Mouse (Mus musculus) neutrophil, adult 59 days (primary cell): ENCODE measurements around the gene Stip1. TPM values are rescaled to one million over a fixed set of nuclear protein-coding genes. Genes with fewer than 3 reads are reported as not detected.

Experiments
- total RNA-seq, 2 experiments: library from RNA; stranded (reverse); gene quantifications; 1 replicate in 1 of 2; 2 replicates in 1 of 2; pipeline ENCODE4 v1.2.4; 2023

Gene Stip1
- total RNA-seq: 10 to 100 TPM; 45.6 to 53.6 TPM

DNA sequence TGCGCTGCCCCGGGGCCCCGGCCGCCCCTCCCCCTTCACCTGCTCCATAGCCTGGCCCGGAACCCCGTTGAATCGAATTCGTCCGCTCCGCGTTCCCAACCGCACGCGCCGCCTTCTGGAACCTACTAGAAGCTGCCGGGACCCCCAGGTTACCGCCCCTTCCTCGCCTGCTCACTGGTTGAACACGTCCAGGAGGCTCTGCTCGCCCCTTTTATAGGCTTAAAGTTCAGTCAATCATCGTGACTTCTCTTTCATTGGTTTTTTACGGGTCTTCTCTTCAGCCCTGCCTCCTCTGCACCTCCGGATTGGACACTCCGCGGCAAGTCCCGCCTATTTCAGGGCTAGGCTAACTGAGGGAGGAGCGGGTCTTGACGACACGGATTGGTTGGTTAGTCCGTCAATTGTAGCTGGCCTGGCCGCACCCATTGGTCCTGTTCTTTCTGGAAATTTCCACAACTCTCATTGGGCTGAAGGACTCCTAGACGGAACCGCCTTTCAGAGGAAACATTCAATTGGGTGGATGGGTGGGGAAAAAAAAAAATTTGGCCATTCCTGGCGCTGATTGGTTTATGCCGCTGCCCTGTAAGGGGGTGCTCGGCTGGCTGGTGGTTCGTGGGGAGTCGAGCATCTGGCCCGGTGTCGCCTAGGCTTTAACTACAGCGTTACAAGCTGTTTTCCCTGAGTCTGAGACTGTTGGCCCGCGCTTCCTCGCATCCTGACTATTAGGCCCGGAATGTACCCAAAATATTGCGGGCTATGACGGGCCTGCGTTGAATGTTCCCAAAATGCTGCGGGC, at the start of gene Stip1:
Gene Stip1 (minus strand): TSS at position 127 of the 796 bp plus-strand sequence.

DNA sequence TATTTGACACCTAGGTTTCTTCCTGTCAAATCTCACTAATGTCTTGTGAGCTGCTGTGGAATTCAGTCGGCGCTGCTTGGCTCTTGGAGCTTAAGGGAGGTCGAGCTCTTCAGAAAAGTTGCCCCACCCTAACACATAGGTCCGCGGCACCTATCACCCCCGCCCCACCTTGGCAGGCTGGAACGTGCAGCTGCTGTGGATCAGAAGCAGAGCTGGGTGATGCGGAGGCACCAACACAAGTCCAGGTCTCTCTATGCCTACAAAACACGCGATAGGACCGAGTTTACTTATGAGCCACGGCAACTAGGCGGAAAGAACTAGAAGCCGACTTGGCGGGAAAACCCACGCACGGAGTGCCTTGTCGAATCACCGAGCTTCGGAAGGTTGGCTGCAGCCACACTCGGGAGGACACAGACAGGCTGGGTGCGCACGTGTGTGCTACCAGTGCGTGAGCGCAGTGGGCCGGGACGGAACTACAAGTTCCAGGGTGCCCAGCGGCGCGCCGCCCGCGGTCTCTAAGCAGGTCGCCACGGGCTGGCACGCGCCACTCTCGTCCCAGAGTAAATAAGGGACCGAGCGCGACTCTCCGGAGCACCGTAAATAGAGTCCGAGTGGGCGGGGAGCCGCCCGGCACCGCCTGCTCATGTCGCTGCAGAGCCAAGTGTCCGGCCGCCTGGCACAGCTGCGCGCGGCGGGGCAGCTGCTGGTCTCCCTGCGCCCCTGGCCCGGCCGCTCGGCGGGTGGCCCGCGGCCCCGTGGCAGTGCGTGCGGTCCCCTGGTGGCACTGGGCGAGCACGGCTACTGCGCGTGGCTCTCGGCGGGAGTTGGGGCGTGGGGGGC, 16.7 kb upstream of the Stip1 start, which contains the start of gene Macrod1:
Gene Macrod1 (plus strand): TSS at position 563 of the 840 bp plus-strand sequence.

DNA sequence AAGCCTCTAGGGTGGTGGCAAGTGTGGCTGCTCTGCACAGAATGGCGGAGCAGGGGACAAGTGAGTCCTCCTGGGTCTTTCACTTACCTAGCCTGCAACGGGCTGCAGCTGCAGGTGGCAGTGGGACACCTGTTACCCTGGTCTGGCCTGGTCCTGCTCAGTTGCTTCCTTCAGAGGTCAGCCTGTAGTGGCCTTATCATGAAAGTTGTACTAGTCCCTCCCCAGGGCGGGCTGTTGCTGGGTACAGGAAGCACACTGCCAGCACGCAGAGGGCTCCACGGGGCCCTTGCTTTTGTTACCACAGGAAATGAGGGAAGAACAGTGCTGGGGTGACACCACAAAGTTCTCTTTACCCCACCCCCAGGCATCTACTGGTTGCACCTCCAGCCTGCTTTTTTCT, 20.6 kb downstream of the Stip1 start, which contains the start of gene Fermt3:
Gene Fermt3 (minus strand): TSS at position 279 of the 400 bp plus-strand sequence.

DNA sequence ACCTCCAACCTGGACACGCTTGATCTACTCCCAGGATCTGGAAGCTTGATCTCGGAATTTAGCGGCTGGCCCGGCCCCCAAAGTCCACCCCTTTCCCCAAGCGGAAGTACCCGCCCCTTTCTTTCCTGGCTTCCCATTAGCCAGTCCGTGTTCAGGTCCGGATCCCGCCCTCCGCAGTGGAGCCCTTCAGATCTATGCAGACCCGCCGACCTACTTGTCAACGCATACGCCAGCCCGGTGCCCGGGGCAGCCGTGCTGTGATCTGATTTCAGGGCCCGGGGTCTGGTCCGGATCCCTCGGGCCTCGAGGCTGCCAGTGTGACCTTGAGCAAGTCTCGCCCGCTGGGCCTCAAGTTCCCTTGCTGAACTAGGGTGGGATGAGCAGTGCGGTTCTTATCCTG, 43.8 kb downstream of the Stip1 start, which contains the start of the genes Nudt22 and Trpt1:
Gene Nudt22 (minus strand): TSS at position 112 of the 400 bp plus-strand sequence.
Gene Trpt1 (plus strand): TSS at position 126 of the 400 bp plus-strand sequence.

DNA sequence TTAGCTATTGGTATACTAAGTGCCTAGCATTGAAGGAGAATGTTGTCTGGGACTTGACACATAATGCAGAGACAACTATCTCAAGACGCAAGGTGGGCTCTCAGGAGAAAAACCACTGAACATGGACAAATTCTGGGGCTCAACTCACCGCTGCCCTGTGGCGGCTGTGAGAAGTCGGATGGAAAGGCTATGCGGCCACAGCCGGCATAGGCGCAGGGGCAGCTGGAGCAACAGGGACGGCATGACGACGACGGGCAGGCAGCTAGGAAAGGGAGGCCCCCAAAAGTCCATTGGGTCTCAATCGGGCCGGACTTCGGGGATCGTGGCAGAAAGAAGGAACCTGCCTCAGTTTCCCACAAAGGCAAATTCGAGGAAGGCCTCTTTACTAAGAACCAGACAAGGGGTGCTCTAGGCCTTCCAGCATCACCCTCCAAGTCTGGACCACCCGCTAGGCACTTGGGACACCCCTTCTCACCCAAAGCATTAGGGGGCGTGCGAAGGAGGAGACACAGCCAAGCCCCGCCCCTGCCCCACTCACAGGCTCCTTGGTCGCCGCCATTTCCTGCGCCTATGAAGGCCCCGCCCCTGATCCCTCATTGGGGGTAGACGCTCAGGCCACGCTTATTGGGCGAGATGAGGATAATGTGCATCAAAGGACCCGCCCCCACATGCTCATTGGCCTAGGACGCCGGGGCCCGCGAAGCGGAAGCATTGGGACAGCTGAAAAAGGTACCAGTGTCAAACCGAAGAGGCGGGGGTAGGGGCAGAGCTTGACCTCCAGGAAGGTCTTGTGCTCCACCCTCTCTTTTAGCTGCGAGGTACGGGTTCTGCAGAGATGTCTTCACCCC, 47.5 kb downstream of the Stip1 start, which contains the start of gene Dnajc4:
Gene Dnajc4 (minus strand): TSS at position 562 of the 848 bp plus-strand sequence.

DNA sequence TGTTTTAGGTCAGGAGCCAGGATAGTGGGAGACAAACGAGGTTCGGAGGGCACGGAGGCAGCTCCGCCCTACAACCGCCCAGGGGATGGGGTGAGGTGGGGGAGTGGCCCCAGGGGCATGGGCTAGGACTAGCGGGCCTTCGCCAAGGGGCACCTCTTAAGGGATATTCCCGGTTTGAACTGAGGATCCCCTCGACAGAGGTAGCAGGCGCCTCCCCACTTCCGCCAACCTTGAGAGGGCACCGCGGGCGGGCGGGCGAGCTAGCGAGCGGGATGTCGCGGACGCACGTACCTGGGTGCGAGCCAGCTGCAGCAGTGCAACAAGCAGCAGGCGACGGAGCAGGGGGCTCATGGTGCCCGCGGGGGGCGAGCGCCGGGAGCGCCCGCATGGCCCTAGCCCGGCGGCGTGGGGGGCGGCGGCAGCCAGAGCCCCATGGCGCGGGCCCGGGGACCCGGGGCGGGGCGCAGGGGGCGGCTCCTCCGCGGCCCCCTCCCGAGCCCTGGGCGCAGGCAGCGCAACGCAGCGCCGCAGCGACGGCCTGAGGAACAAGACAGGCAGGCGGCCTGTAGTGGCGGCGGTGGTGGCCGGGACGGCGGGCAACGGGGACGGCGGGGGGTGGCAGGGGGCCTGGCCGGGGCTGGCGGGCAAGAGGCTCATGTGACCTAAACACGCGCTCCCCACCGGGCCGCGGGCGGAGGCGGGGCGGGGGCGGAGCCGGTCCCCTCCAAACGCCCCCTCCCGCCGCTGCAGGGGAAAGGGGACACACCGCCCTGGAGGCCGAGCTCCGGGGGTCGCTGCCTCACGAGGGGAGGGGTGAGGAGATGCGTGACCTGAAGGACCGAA, 52.5 kb downstream of the Stip1 start, which contains the start of gene Vegfb:
Gene Vegfb (minus strand): TSS at position 591 of the 843 bp plus-strand sequence.

DNA sequence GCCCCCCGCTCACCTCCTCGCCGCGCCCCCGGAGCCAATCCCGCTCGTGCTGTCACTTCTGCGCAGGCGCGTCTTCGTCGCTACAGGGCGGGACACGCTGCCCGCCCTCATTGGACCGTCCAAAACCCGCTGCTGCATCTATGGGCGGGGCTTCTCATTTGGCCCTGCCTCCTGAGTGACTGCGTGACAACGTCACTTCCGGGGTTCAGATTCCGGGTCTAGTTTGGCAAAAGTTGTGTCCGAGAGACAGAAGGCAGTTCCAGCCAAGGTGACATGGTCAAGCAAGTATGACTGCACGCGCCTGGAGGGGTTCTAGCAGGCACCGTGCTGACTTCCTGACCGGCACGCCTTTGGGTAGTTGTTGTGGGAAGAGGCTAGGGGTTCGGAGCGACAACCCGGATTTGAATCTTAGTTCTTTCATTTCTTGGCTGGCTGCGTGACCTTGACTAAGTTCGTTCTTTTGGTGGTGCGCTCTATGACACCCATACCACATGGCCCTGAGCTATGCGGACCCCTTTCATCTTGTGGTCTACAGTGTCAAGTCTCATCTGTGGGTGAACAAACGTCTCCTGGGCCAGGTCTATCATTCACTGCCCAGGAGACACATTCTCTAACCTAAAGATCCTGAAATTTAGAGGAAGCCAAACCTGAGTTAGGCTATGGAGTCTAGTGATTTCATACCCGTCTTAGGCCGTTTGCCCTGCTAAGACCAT, 59.2 kb downstream of the Stip1 start, which contains the start of gene Fkbp2:
Gene Fkbp2 (minus strand): TSS at position 121 of the 713 bp plus-strand sequence.

DNA sequence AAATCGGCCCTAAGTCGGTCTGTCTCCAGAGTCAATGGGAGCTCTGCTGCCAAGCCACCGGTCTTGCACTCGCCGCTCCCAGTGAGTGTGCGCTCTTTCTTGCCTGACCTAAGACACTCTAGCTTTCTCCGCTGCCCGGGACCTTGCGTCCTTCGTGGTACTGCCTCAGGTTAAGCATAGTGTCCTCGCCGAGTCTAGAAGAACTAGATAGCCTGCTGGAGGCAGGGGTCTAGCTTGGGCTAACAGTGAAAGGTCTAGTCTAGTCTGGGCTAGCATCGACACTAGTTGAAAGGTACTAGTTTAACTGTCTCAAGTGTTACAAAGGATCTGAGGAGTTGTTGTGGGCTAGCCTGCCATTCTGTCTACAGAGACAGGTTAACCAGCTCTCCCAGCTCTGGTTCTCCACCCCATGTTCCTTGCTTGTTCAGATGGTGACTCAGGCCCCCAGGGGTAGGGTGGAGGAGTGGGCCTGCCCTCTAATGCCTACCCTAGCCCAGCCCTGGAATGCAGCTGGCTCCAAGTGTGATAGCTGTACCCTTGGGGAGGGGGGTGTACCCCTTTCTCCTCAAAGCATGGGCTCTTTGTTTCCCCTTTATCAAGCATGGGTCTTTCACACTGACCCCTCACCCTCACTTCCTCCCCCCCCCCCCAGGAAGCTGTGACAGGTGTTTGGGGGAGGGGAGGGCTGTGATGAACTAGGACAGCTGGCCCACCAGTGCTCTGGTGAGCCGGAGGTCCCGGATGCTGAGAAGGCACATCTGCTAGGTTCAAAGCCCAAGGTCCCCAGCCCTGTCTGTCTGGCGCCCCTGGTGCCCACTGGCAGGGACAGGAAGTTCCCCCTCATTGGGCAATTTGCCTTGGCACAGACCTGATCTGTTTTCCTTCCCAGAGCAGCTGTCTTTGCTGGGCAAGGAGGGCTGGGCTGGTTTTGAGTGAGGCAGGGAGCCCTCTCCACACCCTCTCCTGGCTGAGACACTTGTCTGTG, 63.9 kb downstream of the Stip1 start, which contains the start of gene Plcb3:
Gene Plcb3 (minus strand): TSS at position 934 of the 985 bp plus-strand sequence.

DNA sequence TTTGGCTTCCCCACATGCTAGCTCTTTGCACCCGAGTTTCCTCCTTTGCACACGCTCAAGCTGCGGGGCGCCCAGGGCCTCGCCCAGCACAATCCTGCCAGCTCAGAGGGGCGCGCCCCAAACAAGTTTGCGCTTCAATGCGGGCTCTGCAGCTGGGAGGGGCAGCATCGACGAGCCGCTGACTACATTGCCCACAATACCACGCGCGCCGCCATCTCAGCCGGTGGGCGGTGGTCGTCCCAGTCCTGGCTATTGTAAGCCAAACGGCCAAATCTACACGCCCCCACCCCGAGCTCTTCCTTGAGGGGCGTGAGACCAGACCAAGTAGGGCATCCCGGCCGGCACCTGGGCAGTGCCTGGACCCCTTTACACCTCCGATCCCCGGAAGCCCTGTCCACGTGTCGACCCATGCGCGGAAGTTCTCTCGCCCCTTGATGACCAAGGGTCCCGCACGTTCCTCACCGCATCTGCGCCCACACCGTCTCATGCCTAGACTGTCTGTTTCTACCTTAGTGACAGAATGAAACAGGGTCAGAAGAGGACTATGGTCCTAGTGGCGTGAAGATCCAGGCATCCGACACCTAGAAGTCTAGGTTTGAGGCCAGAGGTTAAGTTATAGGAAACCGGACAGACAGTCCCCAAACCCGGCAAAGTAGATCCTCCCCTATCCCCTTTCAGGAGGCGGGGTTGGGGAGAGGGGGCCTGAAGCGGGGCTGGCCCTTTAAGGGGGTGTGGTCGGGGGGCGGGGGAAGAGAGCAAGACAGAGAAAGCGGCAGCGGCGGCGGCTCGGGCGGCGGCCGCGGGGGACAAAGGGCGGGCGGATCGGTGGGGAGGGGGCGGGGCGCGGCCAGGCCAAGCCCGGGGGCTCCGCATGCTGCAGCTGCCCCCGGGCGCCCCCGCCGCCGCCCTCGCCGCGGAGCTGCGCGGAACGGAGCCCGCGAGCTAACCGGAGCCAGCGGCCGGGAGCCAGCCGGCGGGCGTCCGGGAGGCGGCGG, 65.3 kb downstream of the Stip1 start, which contains the start of gene Ppp1r14b:
Gene Ppp1r14b (plus strand): TSS at position 758 of the 995 bp plus-strand sequence.

Other genes starting within 250 kb of the Stip1 start
- gene Rps6ka4, start 199.3 kb downstream of the Stip1 start, total RNA-seq: 10 to 100 TPM; 30.7 to 41.0 TPM
- 100 to 1,000 TPM; 122 to 137 TPM for gene Ccdc88b, start 181.8 kb downstream of the Stip1 start, total RNA-seq
- 100 to 1,000 TPM in 1 of 2 experiments, 10 to 100 TPM in 1; 89.2 to 104 TPM for gene Trmt112, start 130.3 kb downstream of the Stip1 start, total RNA-seq
- gene Prdx5, start 129.9 kb downstream of the Stip1 start, total RNA-seq: 1,000 to 10,000 TPM; 1,318 to 1,395 TPM
- 10 to 100 TPM; 40.5 to 45.9 TPM for gene Esrra, start 118.2 kb downstream of the Stip1 start, total RNA-seq
- not detected for gene Catsperz, start 114.6 kb downstream of the Stip1 start, total RNA-seq
- not detected for gene Kcnk4, start 105.5 kb downstream of the Stip1 start, total RNA-seq
- 10 to 100 TPM; 22.5 to 31.9 TPM for gene Bad, start 98.1 kb downstream of the Stip1 start, total RNA-seq
- 10 to 100 TPM; 23.9 to 26.6 TPM for gene Gpr137, start 97.5 kb downstream of the Stip1 start, total RNA-seq
- gene Ppp1r14b, start 65.0 kb downstream of the Stip1 start, total RNA-seq: 10 to 100 TPM; 42.9 to 43.5 TPM
- 10 to 100 TPM; 23.2 to 25.2 TPM for gene Plcb3, start 63.5 kb downstream of the Stip1 start, total RNA-seq
- gene Fkbp2, start 59.5 kb downstream of the Stip1 start, total RNA-seq: 10 to 100 TPM; 28.2 to 28.8 TPM
- gene Vegfb, start 52.3 kb downstream of the Stip1 start, total RNA-seq: 1 to 10 TPM; 7.4 to 8.1 TPM
- gene Dnajc4, start 47.4 kb downstream of the Stip1 start, total RNA-seq: 10 to 100 TPM; 20.8 to 24.7 TPM
- 10 to 100 TPM; 12.2 to 15.9 TPM for gene Nudt22, start 43.9 kb downstream of the Stip1 start, total RNA-seq
- 1 to 10 TPM; 2.3 to 2.9 TPM for gene Trpt1, start 43.8 kb downstream of the Stip1 start, total RNA-seq
- 100 to 1,000 TPM; 233 TPM for gene Fermt3, start 20.5 kb downstream of the Stip1 start, total RNA-seq
- gene Macrod1, start 16.8 kb upstream of the Stip1 start, total RNA-seq: 1 to 10 TPM; 2.6 to 2.9 TPM
- not detected for gene Flrt1, start 65.8 kb upstream of the Stip1 start, total RNA-seq
- gene Otub1, start 166.3 kb upstream of the Stip1 start, total RNA-seq: 10 to 100 TPM; 69.8 to 79.8 TPM
- gene Cox8a, start 177.6 kb upstream of the Stip1 start, total RNA-seq: 100 to 1,000 TPM; 346 to 353 TPM
- 10 to 100 TPM; 23.5 to 28.1 TPM for gene Naa40, start 201.2 kb upstream of the Stip1 start, total RNA-seq
- 1 to 10 TPM in 1 of 2 experiments, under 1 TPM in 1; 0.73 to 1.6 TPM for gene Rcor2, start 227.4 kb upstream of the Stip1 start, total RNA-seq